Mouse (Mus musculus) liver, embryonic 11.5 days (tissue): ENCODE results near the gene Duxbl2. TPM values are rescaled to one million over a fixed set of nuclear protein-coding genes. Genes with fewer than 3 reads are reported as not detected.
"Not testable (repeated sequence)": the region's sequence is repeated elsewhere in the genome, so short reads cannot be mapped to it uniquely, and the experiment has no call there.

Source experiments
- ATAC-seq: fragments of 200-750 bp; cut with Nextera tagmentation; replicated peaks from 2 replicates; pipeline ENCODE4 v1.8.0; 2017; ENCODE audit warnings: moderate number of reproducible peaks, mild to moderate bottlenecking, moderate TSS enrichment, moderate library complexity; ENCODE audit not compliant: low FRiP score
- DNase-seq: peaks from one replicate; pipeline ENCODE4 v3.0.0-alpha.2; 2017; ENCODE audit warnings: low spot score
- H3K27ac ChIP-seq: fragments of 300-500 bp; sonication (generic); 2 replicates; pipeline ENCODE4 v1.5.1; 2014; ENCODE audit warnings: mild to moderate bottlenecking, low read depth, low read length, control low read depth
- H3K27me3 ChIP-seq: fragments of 300-500 bp; sonication (generic); replicated peaks from 2 replicates; pipeline ENCODE4 v1.6.1; 2014; ENCODE audit warnings: low read length, mixed read lengths; ENCODE audit not compliant: control insufficient read depth, insufficient read depth
- H3K36me3 ChIP-seq: fragments of 300-500 bp; sonication (generic); 2 replicates; pipeline ENCODE4 v1.6.1; 2014; ENCODE audit warnings: mild to moderate bottlenecking, low read length, moderate library complexity, mixed read lengths; ENCODE audit not compliant: control insufficient read depth, insufficient read depth
- H3K4me1 ChIP-seq: fragments of 300-500 bp; sonication (generic); replicated peaks from 2 replicates; pipeline ENCODE4 v1.6.1; 2014; ENCODE audit warnings: low read length, mixed read lengths; ENCODE audit not compliant: control insufficient read depth, insufficient read depth
- H3K4me2 ChIP-seq: fragments of 300-500 bp; sonication (generic); 2 replicates; pipeline ENCODE4 v1.6.1; 2014; ENCODE audit warnings: mild to moderate bottlenecking, control low read depth, moderate library complexity
- H3K4me3 ChIP-seq: fragments of 300-500 bp; sonication (generic); 2 replicates; pipeline ENCODE4 v1.5.1; 2014; ENCODE audit warnings: low read depth, low read length, control low read depth
- H3K9ac ChIP-seq: fragments of 300-500 bp; sonication (generic); 2 replicates; pipeline ENCODE4 v1.6.1; 2014; ENCODE audit warnings: low read depth, low read length, control low read depth
- H3K9me3 ChIP-seq: fragments of 300-500 bp; sonication (generic); 2 replicates; pipeline ENCODE4 v1.6.1; 2016; ENCODE audit warnings: low read length, inconsistent platforms, mixed read lengths; ENCODE audit not compliant: control insufficient read depth
- WGBS: fragments of 180-500 bp; shearing (Covaris S2); extraction: QIAGEN DNeasy Blood & Tissue Kit; methylation state at CpG from one replicate; pipeline ENCODE4 v1.1.7; 2014; 5-methylcytosine and 5-hydroxymethylcytosine counted together
- polyA plus RNA-seq: library from polyadenylated mRNA; unstranded; fragments of >200 nt; fragmentation: Nextera tagmentation; extraction: Ambion mirVana; gene quantifications from 2 replicates; pipeline ENCODE4 v1.2.1, GENCODE M21; 2014

Duxbl2 gene
- polyA plus RNA-seq, 1 experiment from 2014 or later = not detected

GRCm38 (mm10) chr14:26161156-26161555 is 43.0 kb downstream of the Duxbl2 start:
- not testable (repeated sequence) for H3K27ac ChIP-seq, H3K4me1 ChIP-seq, H3K27me3 ChIP-seq, ATAC-seq, H3K4me2 ChIP-seq, H3K4me3 ChIP-seq, H3K9ac ChIP-seq, H3K36me3 ChIP-seq, H3K9me3 ChIP-seq, DNase-seq
- no CpG with 5 or more reads among the region's 9 CpGs for WGBS

- not testable (repeated sequence) for H3K9ac ChIP-seq, H3K27me3 ChIP-seq, H3K4me3 ChIP-seq, H3K36me3 ChIP-seq, ATAC-seq, H3K4me1 ChIP-seq, DNase-seq, H3K27ac ChIP-seq, H3K9me3 ChIP-seq, H3K4me2 ChIP-seq
- WGBS = no CpG with 5 or more reads among the region's 5 CpGs
Observed at GRCm38 (mm10) chr14:26162423-26162822, 44.3 kb downstream of the Duxbl2 start.

- not testable (repeated sequence) for H3K27me3 ChIP-seq, H3K4me1 ChIP-seq, DNase-seq, H3K4me2 ChIP-seq, H3K4me3 ChIP-seq, H3K36me3 ChIP-seq, H3K9ac ChIP-seq, H3K9me3 ChIP-seq, ATAC-seq, H3K27ac ChIP-seq
- no CpG with 5 or more reads among the region's 12 CpGs for WGBS
Observed at GRCm38 (mm10) chr14:26165266-26165665, 47.1 kb downstream of the Duxbl2 start.

- H3K36me3 ChIP-seq, H3K4me2 ChIP-seq: not testable (repeated sequence)
- no CpG with 5 or more reads among the region's 3 CpGs for WGBS
Observed at GRCm38 (mm10) chr14:26173955-26174354, 55.8 kb downstream of the Duxbl2 start.

GRCm38 (mm10) chr14:26175028-26175427 is 56.9 kb downstream of the Duxbl2 start:
- not testable (repeated sequence) for ATAC-seq, DNase-seq, H3K4me3 ChIP-seq, H3K4me2 ChIP-seq, H3K4me1 ChIP-seq, H3K36me3 ChIP-seq, H3K9ac ChIP-seq, H3K9me3 ChIP-seq, H3K27ac ChIP-seq, H3K27me3 ChIP-seq
- WGBS = no CpG with 5 or more reads among the region's 6 CpGs

More at GRCm38 (mm10) chr14:26173955-26174354, 55.8 kb downstream of the Duxbl2 start:
- not testable (repeated sequence) for H3K4me1 ChIP-seq, H3K4me3 ChIP-seq, DNase-seq, ATAC-seq, H3K9ac ChIP-seq, H3K27me3 ChIP-seq, H3K27ac ChIP-seq, H3K9me3 ChIP-seq

Other genes starting within 250 kb of the Duxbl2 start
- not detected in 2 replicates for gene Plac9a, start 215.2 kb upstream of the Duxbl2 start, polyA plus RNA-seq
- gene Tmem254a, start 190.7 kb upstream of the Duxbl2 start, polyA plus RNA-seq = 1.7 and 3.9 TPM in 2 replicates
- 0.10 and 0.14 TPM in 2 replicates for gene Cphx1, start 180.0 kb upstream of the Duxbl2 start, polyA plus RNA-seq
- 0.26 TPM in 1 of 2 replicates, not detected in the other for gene Duxbl1, start 139.8 kb upstream of the Duxbl2 start, polyA plus RNA-seq
- 0.94 and 1.5 TPM in 2 replicates for gene Gm9780, start 75.6 kb upstream of the Duxbl2 start, polyA plus RNA-seq
- 23.3 and 24.0 TPM in 2 replicates for gene Tmem254c, start 51.0 kb upstream of the Duxbl2 start, polyA plus RNA-seq
- gene Cphx2, start 36.8 kb upstream of the Duxbl2 start, polyA plus RNA-seq = not detected in 2 replicates
- not detected in 2 replicates for gene Cphx3, start 36.1 kb upstream of the Duxbl2 start, polyA plus RNA-seq
- 1.5 and 1.6 TPM in 2 replicates for gene Plac9b, start 64.1 kb downstream of the Duxbl2 start, polyA plus RNA-seq
- gene Tmem254b, start 88.7 kb downstream of the Duxbl2 start, polyA plus RNA-seq = 25.9 and 30.3 TPM in 2 replicates
- gene Duxbl3, start 139.6 kb downstream of the Duxbl2 start, polyA plus RNA-seq = 0.09 and 0.84 TPM in 2 replicates